Mouse (Mus musculus): ENCODE results near the gene Itm2c.

- no peak for TF ChIP-seq ZMIZ1 (IDR thresholded peaks at IDR 0.05; ENCODE audit: low read depth, low read length)
- no peak for TF ChIP-seq MXI1 (IDR thresholded peaks at IDR 0.05; ENCODE audit: low read depth, low read length)
- TF ChIP-seq POLR2A (IDR thresholded peaks at IDR 0.05; ENCODE audit: low read depth, low read length), result no peak
- no peak for TF ChIP-seq CTCF (conservative IDR thresholded peaks at IDR 0.05 in 1 of 2, IDR thresholded peaks at IDR 0.05 in 1 of 2; ENCODE audit: low read depth in 2 of 2, low read length in 2 of 2)
- TF ChIP-seq RAD21 (IDR thresholded peaks at IDR 0.05; ENCODE audit: low read depth, low read length), result no peak
- no peak for TF ChIP-seq KAT2A (IDR thresholded peaks at IDR 0.05; ENCODE audit: insufficient replicate concordance, low read length)
- no peak for TF ChIP-seq USF1 (IDR thresholded peaks at IDR 0.05; ENCODE audit: low read depth, low read length)
- TF ChIP-seq CHD2 (IDR thresholded peaks at IDR 0.05; ENCODE audit: low read length), result no peak
- no peak for TF ChIP-seq MYC (IDR thresholded peaks at IDR 0.05; ENCODE audit: low read depth, low read length)
- no peak for TF ChIP-seq MAFK (IDR thresholded peaks at IDR 0.05; ENCODE audit: insufficient replicate concordance, low read length)
- TF ChIP-seq EP300 (IDR thresholded peaks at IDR 0.05; ENCODE audit: low read length), result peak; percentile 64; the same call in 1 of the 2 replicates
- TF ChIP-seq ELF1 (IDR thresholded peaks at IDR 0.05; ENCODE audit: low read depth, low read length), result no peak
Observed at GRCm38 (mm10) chr1:85937323-85937722, 43.2 kb downstream of the Itm2c start.

Measured in CH12.LX (cell line).